Mouse (Mus musculus): Measurements from ENCODE around the gene Lrrc30. TPM values are rescaled to one million over a fixed set of nuclear protein-coding genes. Genes with fewer than 3 reads are reported as not detected.

Lrrc30 gene
- polyA plus RNA-seq (2012; ENCODE audit: low replicate concordance): not detected in 2 replicates

GRCm38 (mm10) chr17:67632676-67633339 lies at the start of gene Lrrc30:
Gene Lrrc30, minus strand, starts transcription at chr17:67632723.

Other genes starting within 250 kb of the Lrrc30 start
- not detected in 2 replicates for gene Lama1, start 64.5 kb upstream of the Lrrc30 start, polyA plus RNA-seq (2012; ENCODE audit: low replicate concordance)